ENCODE assay signal across 14 mouse cellular contexts in genomic region chr15:99406986-99407570, GRCm38 (mm10).
"Had no signal": no experiment of that assay in that cellular context is flagged by ENCODE, and none has a peak within 500 bp of the region (broad histone marks: within the 10 kb centered on the region; RNA-seq: fewer than 3 reads in every experiment).

No protein-coding gene starts in this region.

- H3K9me3 ChIP-seq: limb, embryonic 12.5 days; megakaryocyte, embryonic 14.5 days; midbrain, embryonic 15.5 days had no signal

- ATAC-seq: intestine, postnatal 0 days; midbrain, embryonic 15.5 days had no signal

- DNase-seq: kidney, adult 8-10 months; kidney, postnatal 25 days; layer of hippocampus, postnatal 36 days; lung, adult 2 months; lung, postnatal 10 days; right cerebral cortex, postnatal 14 days; thymus, postnatal 4 days had no signal

- H3K9ac ChIP-seq: limb, embryonic 12.5 days; liver, embryonic 14.5 days; midbrain, embryonic 15.5 days had no signal

- H3K27ac ChIP-seq: limb, embryonic 12.5 days; liver, embryonic 14.5 days; macrophage; midbrain, embryonic 15.5 days had no signal

- H3K4me2 ChIP-seq: limb, embryonic 12.5 days; midbrain, embryonic 11.5 days; midbrain, embryonic 15.5 days had no signal

- H3K4me1 ChIP-seq: limb, embryonic 12.5 days; midbrain, embryonic 15.5 days had no signal

- H3K4me3 ChIP-seq: limb, embryonic 12.5 days; megakaryocyte, embryonic 14.5 days; midbrain, embryonic 15.5 days had no signal

- H3K27me3 ChIP-seq: limb, embryonic 12.5 days; megakaryocyte, embryonic 14.5 days; midbrain, embryonic 15.5 days had no signal
